Mouse (Mus musculus) olfactory bulb, adult 2 months (tissue): ENCODE results near the gene Gm3646.

ENCODE experiments used
- CTCF ChIP-seq: fragments of 200-500 bp; IDR thresholded peaks from 2 replicates; pipeline ENCODE4 v1.5.1; 2012; ENCODE audit warnings: low read depth, mild to moderate bottlenecking, low read length, moderate library complexity; ENCODE audit not compliant: insufficient read depth
- POLR2A ChIP-seq: fragments of 200-500 bp; IDR thresholded peaks from 2 replicates; pipeline ENCODE4 v1.6.1; 2012; ENCODE audit warnings: mild to moderate bottlenecking, low read depth, low read length, moderate library complexity; ENCODE audit not compliant: insufficient read depth

DNA sequence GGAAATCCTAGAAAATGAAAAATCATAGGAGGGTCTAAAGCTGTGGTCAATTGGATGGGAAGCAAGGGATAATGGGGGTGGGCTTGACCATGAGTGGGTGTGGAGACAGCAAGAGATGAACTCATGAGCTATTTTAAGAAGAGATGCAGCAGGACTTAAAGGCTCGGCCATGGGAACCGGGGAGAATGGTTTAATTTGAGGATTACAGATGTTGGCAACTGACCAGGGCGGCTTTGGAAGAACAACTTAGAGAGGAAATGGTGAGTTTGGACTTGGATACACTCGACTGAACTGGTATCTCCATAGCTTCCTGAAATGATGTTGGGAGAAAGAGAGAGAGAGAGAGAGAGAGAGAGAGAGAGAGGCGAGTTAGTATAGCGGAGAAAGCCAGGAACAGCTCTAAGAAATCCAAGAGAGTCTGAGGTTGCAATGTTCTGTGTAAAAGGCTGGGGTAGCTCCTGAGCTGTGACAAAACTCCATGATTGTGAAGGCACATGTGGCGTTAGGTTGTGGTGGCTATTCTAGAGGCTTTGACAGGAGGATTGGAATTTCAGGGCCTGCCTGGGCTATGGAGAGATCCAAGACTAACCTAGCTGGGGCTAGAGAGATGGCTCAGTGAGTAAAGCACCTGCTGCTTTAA is 39.2 kb downstream of the Gm3646 start:
- no peak for TF ChIP-seq POLR2A
- TF ChIP-seq CTCF = no peak
